Mouse (Mus musculus) kidney, embryonic 16.5 days (tissue): ENCODE data around the gene Hint2. TPM values are rescaled to one million over a fixed set of nuclear protein-coding genes. Genes with fewer than 3 reads are reported as not detected.

Experiments
- ATAC-seq: fragments of 200-750 bp; cut with Nextera tagmentation; 2 replicates; pipeline ENCODE4 v1.8.0; 2017; ENCODE audit warnings: moderate TSS enrichment; ENCODE audit not compliant: low FRiP score, low TSS enrichment
- H3K27ac ChIP-seq: fragments of 300-500 bp; sonication (generic); 2 replicates; pipeline ENCODE4 v1.5.1; 2014; ENCODE audit warnings: low read length
- H3K27me3 ChIP-seq: fragments of 300-500 bp; sonication (generic); 2 replicates; pipeline ENCODE4 v1.6.1; 2014; ENCODE audit warnings: low read length, control low read depth, mixed read lengths; ENCODE audit not compliant: insufficient read depth
- H3K36me3 ChIP-seq: fragments of 300-500 bp; sonication (generic); 2 replicates; pipeline ENCODE4 v1.6.1; 2014; ENCODE audit warnings: low read length, control low read depth, mixed read lengths; ENCODE audit not compliant: insufficient read depth
- H3K4me1 ChIP-seq: fragments of 300-500 bp; sonication (generic); 2 replicates; pipeline ENCODE4 v1.6.1; 2014; ENCODE audit warnings: low read length, control low read depth, mixed read lengths; ENCODE audit not compliant: insufficient read depth
- H3K4me2 ChIP-seq: fragments of 300-500 bp; sonication (generic); replicated peaks from 2 replicates; pipeline ENCODE4 v1.6.1; 2014; ENCODE audit warnings: low read depth, low read length
- H3K4me3 ChIP-seq: fragments of 300-500 bp; sonication (generic); 2 replicates; pipeline ENCODE4 v1.5.1; 2014; ENCODE audit warnings: mild to moderate bottlenecking, low read length
- H3K9ac ChIP-seq: fragments of 300-500 bp; sonication (generic); replicated peaks from 2 replicates; pipeline ENCODE4 v1.6.1; 2014; ENCODE audit warnings: low read length
- H3K9me3 ChIP-seq: fragments of 300-500 bp; sonication (generic); 2 replicates; pipeline ENCODE4 v1.6.1; 2016; ENCODE audit warnings: low read length, control low read depth
- WGBS: fragments of 180-500 bp; shearing (Covaris S2); extraction: QIAGEN DNeasy Blood & Tissue Kit; methylation state at CpG from one replicate; pipeline ENCODE4 v1.1.7; 2014; 5-methylcytosine and 5-hydroxymethylcytosine counted together
- polyA plus RNA-seq: library from polyadenylated mRNA; unstranded; fragments of >200 nt; fragmentation: Nextera tagmentation; extraction: Ambion mirVana; gene quantifications from 2 replicates; pipeline ENCODE4 v1.2.1, GENCODE M21; 2015

The Hint2 gene
- polyA plus RNA-seq = 125 and 134 TPM in 2 replicates

- ATAC-seq = peak; percentile 96
- H3K4me3 ChIP-seq = peak within 1 kb of the TSS; percentile 81
- H3K36me3 ChIP-seq = no peaks in the 10 kb centered on the region
- H3K4me1 ChIP-seq = peaks cover 17% of the 10 kb centered on the region
- under 1% methylated on average over 34 of the region's 34 CpGs for WGBS
- H3K27ac ChIP-seq = peak within 1 kb of the TSS; percentile 94
- peak within 1 kb of the TSS; percentile 92 for H3K9ac ChIP-seq
- H3K4me2 ChIP-seq = peak within 1 kb of the TSS; percentile 69
- H3K9me3 ChIP-seq = no peaks in the 10 kb centered on the region
- 0 out of 2 replicates have a peak, but pooled peaks cover 7% of the 10 kb centered on the region for H3K27me3 ChIP-seq
Observed at GRCm38 (mm10) chr4:43656339-43657109, at the start of gene Hint2. Hint2 (minus strand) TSS chr4:43656466.

GRCm38 (mm10) chr4:43705991-43706390 lies 49.7 kb upstream of the Hint2 start:
- no peaks in the 10 kb centered on the region for H3K27me3 ChIP-seq
- H3K4me2 ChIP-seq = no peak overlapping the region

GRCm38 (mm10) chr4:43703851-43704250 lies 47.6 kb upstream of the Hint2 start:
- Histone ChIP-seq H3K4me2 (no peak overlapping the region), H3K4me1 (0 out of 2 replicates have a peak, but pooled peaks cover 4% of the 10 kb centered on the region), H3K27me3 (no peaks in the 10 kb centered on the region), H3K36me3 (no peaks in the 10 kb centered on the region), H3K9me3 (no peaks in the 10 kb centered on the region), H3K9ac (no peak overlapping the region), H3K4me3 (no peak overlapping the region), H3K27ac (no peak overlapping the region)
- WGBS = 54% methylated on average over 8 of the region's 8 CpGs
- ATAC-seq = 0 out of 2 replicates have a peak, but pooled peaks have one; percentile 15

More at GRCm38 (mm10) chr4:43705991-43706390, 49.7 kb upstream of the Hint2 start:
- H3K9me3 ChIP-seq = no peaks in the 10 kb centered on the region
- H3K4me3 ChIP-seq = no peak overlapping the region
- no peak for ATAC-seq
- H3K36me3 ChIP-seq = no peaks in the 10 kb centered on the region
- H3K9ac ChIP-seq = no peak overlapping the region
- H3K4me1 ChIP-seq = 0 out of 2 replicates have a peak, but pooled peaks cover 4% of the 10 kb centered on the region
- 69% methylated on average over 13 of the region's 13 CpGs for WGBS
- no peak overlapping the region for H3K27ac ChIP-seq

GRCm38 (mm10) chr4:43703439-43703838 lies 47.2 kb upstream of the Hint2 start:
- no peak overlapping the region for H3K4me2 ChIP-seq
- WGBS = 84% methylated on average over 6 of the region's 6 CpGs
- ATAC-seq = no peak

GRCm38 (mm10) chr4:43700707-43701106 lies 44.4 kb upstream of the Hint2 start, which contains the start of gene Olfr70:
Olfr70 (minus strand) TSS chr4:43700807.
- Histone ChIP-seq H3K27me3 (no peaks in the 10 kb centered on the region), H3K27ac (no peak within 1 kb of the TSS), H3K36me3 (no peaks in the 10 kb centered on the region), H3K4me3 (no peak within 1 kb of the TSS), H3K9ac (no peak within 1 kb of the TSS), H3K4me2 (no peak within 1 kb of the TSS), H3K9me3 (no peaks in the 10 kb centered on the region), H3K4me1 (0 out of 2 replicates have a peak, but pooled peaks cover 4% of the 10 kb centered on the region)
- no peak for ATAC-seq
- WGBS = 87% methylated on average over 6 of the region's 6 CpGs

More at GRCm38 (mm10) chr4:43703439-43703838, 47.2 kb upstream of the Hint2 start:
- no peaks in the 10 kb centered on the region for H3K36me3 ChIP-seq
- no peaks in the 10 kb centered on the region for H3K27me3 ChIP-seq
- no peaks in the 10 kb centered on the region for H3K9me3 ChIP-seq
- H3K9ac ChIP-seq = no peak overlapping the region
- H3K4me1 ChIP-seq = 0 out of 2 replicates have a peak, but pooled peaks cover 4% of the 10 kb centered on the region
- H3K4me3 ChIP-seq = no peak overlapping the region
- no peak overlapping the region for H3K27ac ChIP-seq

- Histone ChIP-seq H3K4me1 (peaks cover 6% of the 10 kb centered on the region), H3K36me3 (no peaks in the 10 kb centered on the region), H3K4me3 (no peak overlapping the region), H3K27ac (no peak overlapping the region), H3K27me3 (no peaks in the 10 kb centered on the region), H3K4me2 (no peak overlapping the region), H3K9ac (no peak overlapping the region), H3K9me3 (no peaks in the 10 kb centered on the region)
- 92% methylated on average over 13 of the region's 13 CpGs for WGBS
- ATAC-seq = no peak
Observed at GRCm38 (mm10) chr4:43696561-43696960, 40.3 kb upstream of the Hint2 start.

- Histone ChIP-seq H3K4me2 (no peak overlapping the region), H3K9me3 (no peaks in the 10 kb centered on the region), H3K27me3 (no peaks in the 10 kb centered on the region), H3K4me1 (peaks cover 6% of the 10 kb centered on the region), H3K36me3 (no peaks in the 10 kb centered on the region), H3K4me3 (no peak overlapping the region), H3K27ac (no peak overlapping the region), H3K9ac (no peak overlapping the region)
- peak; percentile 69; the same call in 1 of the 2 replicates for ATAC-seq
- 29% methylated on average over 9 of the region's 9 CpGs for WGBS
Observed at GRCm38 (mm10) chr4:43695249-43695671, 39.0 kb upstream of the Hint2 start.

- H3K27me3 ChIP-seq = no peaks in the 10 kb centered on the region
- no peaks in the 10 kb centered on the region for H3K36me3 ChIP-seq
- 86% methylated on average over 1 of the region's 1 CpGs for WGBS
- no peak overlapping the region for H3K9ac ChIP-seq
- no peak overlapping the region for H3K4me2 ChIP-seq
- no peaks in the 10 kb centered on the region for H3K9me3 ChIP-seq
- peaks cover 6% of the 10 kb centered on the region for H3K4me1 ChIP-seq
- no peak overlapping the region for H3K4me3 ChIP-seq
- no peak for ATAC-seq
- H3K27ac ChIP-seq = no peak overlapping the region
Observed at GRCm38 (mm10) chr4:43694439-43695248, 38.4 kb upstream of the Hint2 start.

- Histone ChIP-seq H3K4me3 (no peak overlapping the region), H3K36me3 (no peaks in the 10 kb centered on the region), H3K9ac (no peak overlapping the region), H3K4me1 (peaks cover 6% of the 10 kb centered on the region), H3K27me3 (no peaks in the 10 kb centered on the region), H3K9me3 (no peaks in the 10 kb centered on the region), H3K4me2 (no peak overlapping the region), H3K27ac (no peak overlapping the region)
- no peak for ATAC-seq
- 71% methylated on average over 5 of the region's 5 CpGs for WGBS
Observed at GRCm38 (mm10) chr4:43693806-43694241, 37.6 kb upstream of the Hint2 start.
